Mouse (Mus musculus) small intestine, adult 2 months (tissue): ENCODE data around the gene Urb2. TPM values are rescaled to one million over a fixed set of nuclear protein-coding genes. Genes with fewer than 3 reads are reported as not detected.

Source experiments
- H3K27ac ChIP-seq: fragments of 200-500 bp; 2 replicates; pipeline ENCODE4 v1.5.1; 2012; ENCODE audit warnings: low read depth, low read length, control low read depth, inconsistent platforms; ENCODE audit not compliant: insufficient read depth
- H3K27me3 ChIP-seq: fragments of 200-500 bp; 2 replicates; pipeline ENCODE4 v1.6.1; 2012; ENCODE audit warnings: mild to moderate bottlenecking, moderate library complexity, low read length, inconsistent platforms; ENCODE audit not compliant: control insufficient read depth, insufficient read depth
- H3K36me3 ChIP-seq: fragments of 200-500 bp; 2 replicates; pipeline ENCODE4 v1.6.1; 2012; ENCODE audit warnings: mild to moderate bottlenecking, low read length, control low read depth, inconsistent platforms; ENCODE audit not compliant: control insufficient read depth, insufficient read depth
- H3K4me1 ChIP-seq: fragments of 200-500 bp; 2 replicates; pipeline ENCODE4 v1.6.1; 2012; ENCODE audit warnings: low read length, inconsistent platforms, mixed read lengths; ENCODE audit not compliant: control insufficient read depth, insufficient read depth, insufficient read length
- H3K4me3 ChIP-seq: fragments of 200-500 bp; 2 replicates; pipeline ENCODE4 v1.5.1; 2012; ENCODE audit warnings: low read depth, mild to moderate bottlenecking, control low read depth, inconsistent platforms, low read length, moderate library complexity
- CTCF ChIP-seq: fragments of 200-500 bp; IDR thresholded peaks from 2 replicates; pipeline ENCODE4 v1.5.1; 2012; ENCODE audit warnings: low read depth, mild to moderate bottlenecking, control low read depth, inconsistent platforms, low read length, moderate library complexity, mixed read lengths; ENCODE audit not compliant: insufficient replicate concordance, insufficient read length; ENCODE audit errors: extremely low read depth
- POLR2A ChIP-seq: fragments of 200-500 bp; IDR thresholded peaks from 2 replicates; pipeline ENCODE4 v1.6.1; 2012; ENCODE audit warnings: low read depth, mild to moderate bottlenecking, control low read depth, inconsistent platforms, low read length, moderate library complexity
- WGBS: fragments of 180-500 bp; shearing (Covaris S2); methylation state at CpG from one replicate; pipeline ENCODE4 v1.1.7; 2018; 5-methylcytosine and 5-hydroxymethylcytosine counted together
- polyA plus RNA-seq: library from polyadenylated mRNA; depleted of rRNA; stranded (reverse); fragments of >200 nt; gene quantifications from 2 replicates; pipeline ENCODE4 v1.2.3, GENCODE M21; 2012

Gene Urb2
- polyA plus RNA-seq, 1 experiment, result 2.5 TPM

GRCm38 (mm10) chr8:124077998-124078397 is 56.7 kb downstream of the Urb2 start:
- Histone ChIP-seq H3K27ac (no peak overlapping the region), H3K4me3 (no peak overlapping the region), H3K27me3 (no peaks in the 10 kb centered on the region), H3K36me3 (no peaks in the 10 kb centered on the region), H3K4me1 (no peaks in the 10 kb centered on the region)
- TF ChIP-seq POLR2A, result no peak
- TF ChIP-seq CTCF, result 0 out of 2 replicates have a peak, but pooled peaks have one; percentile 13
- WGBS, result 73% methylated on average over 10 of the region's 10 CpGs

- Histone ChIP-seq H3K4me3 (no peak overlapping the region), H3K27ac (no peak overlapping the region), H3K27me3 (no peaks in the 10 kb centered on the region), H3K36me3 (no peaks in the 10 kb centered on the region), H3K4me1 (no peaks in the 10 kb centered on the region)
- 77% methylated on average over 7 of the region's 7 CpGs for WGBS
- TF ChIP-seq POLR2A, result no peak
- TF ChIP-seq CTCF, result no peak
Measured at GRCm38 (mm10) chr8:124078969-124079368, 57.7 kb downstream of the Urb2 start.

- WGBS, result 83% methylated on average over 21 of the region's 21 CpGs
- no peaks in the 10 kb centered on the region for H3K4me1 ChIP-seq
Measured at GRCm38 (mm10) chr8:124080467-124081326, 59.4 kb downstream of the Urb2 start.

GRCm38 (mm10) chr8:124082616-124083015 is 61.3 kb downstream of the Urb2 start:
- Histone ChIP-seq H3K27me3 (no peaks in the 10 kb centered on the region), H3K36me3 (no peaks in the 10 kb centered on the region), H3K27ac (no peak overlapping the region), H3K4me3 (no peak overlapping the region), H3K4me1 (no peaks in the 10 kb centered on the region)
- 96% methylated on average over 8 of the region's 8 CpGs for WGBS
- TF ChIP-seq CTCF, result no peak

More at GRCm38 (mm10) chr8:124080467-124081326, 59.4 kb downstream of the Urb2 start:
- TF ChIP-seq CTCF (no peak), POLR2A (no peak)
- Histone ChIP-seq H3K27me3 (no peaks in the 10 kb centered on the region), H3K4me3 (no peak overlapping the region), H3K36me3 (no peaks in the 10 kb centered on the region), H3K27ac (no peak overlapping the region)

GRCm38 (mm10) chr8:124083611-124084010 is 62.3 kb downstream of the Urb2 start:
- Histone ChIP-seq H3K4me1 (no peaks in the 10 kb centered on the region), H3K4me3 (no peak overlapping the region), H3K27me3 (no peaks in the 10 kb centered on the region), H3K36me3 (no peaks in the 10 kb centered on the region), H3K27ac (no peak overlapping the region)
- 80% methylated on average over 7 of the region's 7 CpGs for WGBS
- no peak for TF ChIP-seq CTCF
- TF ChIP-seq POLR2A, result no peak

- Histone ChIP-seq H3K27me3 (no peaks in the 10 kb centered on the region), H3K27ac (no peak overlapping the region), H3K4me3 (no peak overlapping the region), H3K36me3 (no peaks in the 10 kb centered on the region), H3K4me1 (no peaks in the 10 kb centered on the region)
- TF ChIP-seq CTCF (no peak), POLR2A (no peak)
- WGBS, result 47% methylated on average over 4 of the region's 4 CpGs
Measured at GRCm38 (mm10) chr8:124085668-124086067, 64.4 kb downstream of the Urb2 start.

- Histone ChIP-seq H3K27ac (no peak overlapping the region), H3K4me3 (no peak overlapping the region), H3K4me1 (no peaks in the 10 kb centered on the region), H3K27me3 (no peaks in the 10 kb centered on the region), H3K36me3 (no peaks in the 10 kb centered on the region)
- WGBS, result 49% methylated on average over 11 of the region's 11 CpGs
- TF ChIP-seq CTCF, result no peak
- TF ChIP-seq POLR2A, result no peak
Measured at GRCm38 (mm10) chr8:124088092-124088613, 66.8 kb downstream of the Urb2 start.

- Histone ChIP-seq H3K27ac (no peak overlapping the region), H3K36me3 (no peaks in the 10 kb centered on the region), H3K4me3 (no peak overlapping the region), H3K27me3 (no peaks in the 10 kb centered on the region), H3K4me1 (no peaks in the 10 kb centered on the region)
- TF ChIP-seq CTCF (no peak), POLR2A (no peak)
- WGBS, result 96% methylated on average over 5 of the region's 5 CpGs
Measured at GRCm38 (mm10) chr8:124089016-124089415, 67.7 kb downstream of the Urb2 start.
